Mouse (Mus musculus) cerebellum, adult (tissue): ENCODE data around the gene Ncf1.

ENCODE experiments used
- ATAC-seq: cut with Nextera tagmentation; 2 replicates; pipeline ENCODE4 v1.9.2; 2017; ENCODE audit warnings: mild to moderate bottlenecking, moderate library complexity, mixed read lengths; ENCODE audit not compliant: insufficient number of reproducible peaks, low FRiP score, low TSS enrichment

Gene Ncf1

DNA sequence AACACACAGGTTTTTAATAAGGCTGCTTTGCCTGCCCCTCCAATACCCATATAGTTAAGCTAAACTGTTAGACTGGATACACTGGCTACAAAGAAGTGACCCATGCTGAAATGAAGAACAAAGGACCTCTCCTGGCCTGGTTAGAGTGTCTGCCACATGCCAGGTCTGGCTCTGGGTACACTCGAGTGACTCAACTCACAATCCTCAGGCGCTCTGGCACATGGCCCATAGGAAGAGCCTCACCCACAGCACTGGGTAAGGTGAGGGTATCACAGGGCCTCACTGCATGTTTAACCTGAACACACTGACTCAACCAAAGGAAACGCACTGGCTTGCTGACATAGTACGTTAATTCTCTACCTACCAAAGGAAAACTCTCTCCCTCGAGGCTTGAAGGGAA is 16.7 kb upstream of the Ncf1 start:
- ATAC-seq: no peak

DNA sequence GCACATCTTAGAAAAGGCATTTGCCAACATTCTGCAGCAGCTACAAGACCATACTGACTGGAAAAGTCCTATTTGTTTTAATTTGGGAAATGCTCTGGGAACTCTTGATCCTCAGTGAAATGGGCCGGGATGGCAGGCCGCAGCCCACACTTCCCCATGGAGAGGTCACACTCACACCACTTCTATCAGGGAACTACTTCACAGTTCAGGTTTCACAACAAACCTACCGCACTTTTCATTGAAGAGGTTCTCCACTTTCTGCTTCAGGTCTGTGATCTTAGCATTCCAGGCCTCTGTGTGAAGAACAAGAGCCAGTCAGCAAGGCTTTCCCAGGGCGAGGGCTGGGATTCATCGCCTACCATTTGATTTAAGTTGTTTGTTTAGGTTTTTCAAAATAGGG is 15.5 kb upstream of the Ncf1 start:
- ATAC-seq: no peak

DNA sequence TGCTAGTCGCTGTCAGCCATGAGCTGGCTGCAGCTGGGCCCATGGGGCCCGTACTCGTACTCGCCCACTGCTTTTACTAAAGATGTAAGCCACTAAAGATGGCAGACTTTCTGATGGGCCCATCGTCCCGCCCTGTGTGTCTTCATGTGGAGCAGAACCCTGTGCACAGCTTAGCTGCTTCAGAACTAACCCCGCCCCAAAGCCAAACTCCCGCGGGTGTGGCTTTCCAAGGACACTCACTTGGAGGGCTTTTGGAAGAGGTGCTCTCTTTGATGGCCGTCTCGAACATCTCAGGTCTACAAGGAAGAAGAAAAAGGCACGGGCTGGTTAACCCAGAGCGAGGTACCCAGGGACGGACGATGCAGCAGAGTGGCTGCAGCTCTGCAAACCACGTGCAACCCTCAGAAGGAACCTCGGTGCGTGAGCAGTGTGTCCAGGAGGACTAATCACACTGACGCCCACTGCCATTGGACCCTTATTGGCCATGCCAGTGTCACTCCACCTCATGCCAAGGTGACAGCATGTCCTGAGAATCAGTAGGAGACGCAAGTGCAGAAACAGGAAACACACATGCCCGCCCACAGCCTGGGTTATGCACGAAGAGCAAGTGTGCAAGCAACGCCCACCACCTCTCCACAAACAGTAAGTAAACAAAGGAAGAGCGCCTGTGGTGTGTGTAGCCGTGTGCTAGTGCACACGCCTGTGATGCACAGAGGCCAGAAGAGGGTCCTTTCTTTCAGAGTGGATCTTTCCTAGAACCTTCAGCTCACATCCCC is 14.4 kb upstream of the Ncf1 start:
- no peak for ATAC-seq

DNA sequence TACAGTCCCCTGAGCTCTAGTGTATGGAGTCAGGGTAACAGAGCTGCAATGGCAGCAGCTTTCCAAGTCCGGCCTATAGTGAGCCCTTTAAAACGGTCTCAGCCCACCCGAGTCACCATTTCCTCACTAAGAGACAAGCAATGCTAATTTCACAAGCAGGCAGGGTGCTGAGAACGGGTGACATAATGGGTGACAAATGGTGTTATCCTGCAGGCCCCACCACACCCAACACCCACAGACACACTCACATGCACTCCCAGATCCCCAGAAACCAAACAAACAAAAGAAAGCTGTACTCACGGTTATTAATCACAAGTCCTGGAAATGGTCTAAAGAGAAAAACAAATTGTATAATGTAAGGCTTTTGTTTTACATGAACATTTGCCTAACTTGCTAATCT is 12.4 kb upstream of the Ncf1 start:
- ATAC-seq: no peak

DNA sequence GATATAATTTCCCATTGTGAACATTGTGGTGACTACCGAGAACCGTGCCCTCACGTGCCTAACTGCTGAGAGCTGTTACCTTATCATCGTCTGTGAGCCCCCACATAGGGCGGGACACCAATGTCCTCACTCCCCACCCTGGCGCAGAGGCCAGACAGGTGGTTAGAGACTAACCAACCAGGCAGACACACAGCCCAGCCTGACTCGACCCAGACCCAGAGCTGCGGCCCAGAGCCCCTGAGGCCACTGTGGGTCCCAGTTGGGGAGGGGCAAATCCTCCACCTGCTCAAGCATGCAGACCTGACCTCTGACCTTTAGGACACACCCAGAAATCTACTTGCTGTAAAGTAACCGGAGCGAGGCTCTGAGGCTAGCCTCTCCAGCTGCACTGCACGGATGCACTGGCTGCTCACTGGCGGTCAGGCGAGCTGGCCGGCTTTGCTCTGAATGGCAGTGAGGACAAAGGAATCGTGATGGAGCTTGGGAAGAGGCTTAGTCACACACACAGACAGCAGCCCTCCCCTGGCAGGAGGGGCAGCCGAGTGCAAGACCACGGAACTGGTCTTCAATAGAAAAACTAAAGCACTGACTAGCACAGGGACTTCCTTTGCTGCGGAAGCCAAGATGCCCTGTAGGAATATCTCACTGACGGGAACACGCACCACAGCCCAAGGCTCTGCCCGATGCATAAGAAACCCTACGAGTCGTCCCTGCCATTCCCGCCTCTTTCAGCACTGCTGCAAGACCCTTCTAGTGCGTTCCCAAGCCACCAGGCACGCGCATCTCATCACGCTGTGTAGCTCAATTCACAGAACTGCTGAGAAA is 8.7 kb upstream of the Ncf1 start:
- no peak for ATAC-seq

DNA sequence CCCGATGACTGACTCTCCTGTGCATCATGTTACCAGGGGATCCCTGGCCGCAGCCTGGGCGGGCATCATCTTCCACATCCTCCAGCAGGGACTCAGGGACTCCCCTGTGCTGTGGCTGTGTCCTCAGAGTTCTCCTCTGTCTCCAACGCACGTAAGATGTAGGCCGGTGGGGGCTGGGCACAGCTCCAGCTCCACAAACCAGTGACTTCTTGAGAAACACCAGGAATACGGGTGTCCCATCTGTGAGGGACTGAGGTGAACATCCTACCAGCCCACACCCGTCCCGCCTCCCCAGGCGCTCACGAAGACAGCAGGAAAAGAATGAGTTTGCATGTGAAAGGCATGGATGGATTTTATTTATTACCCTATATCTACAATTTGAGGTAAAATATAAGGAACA is 8.1 kb upstream of the Ncf1 start:
- no peak for ATAC-seq

DNA sequence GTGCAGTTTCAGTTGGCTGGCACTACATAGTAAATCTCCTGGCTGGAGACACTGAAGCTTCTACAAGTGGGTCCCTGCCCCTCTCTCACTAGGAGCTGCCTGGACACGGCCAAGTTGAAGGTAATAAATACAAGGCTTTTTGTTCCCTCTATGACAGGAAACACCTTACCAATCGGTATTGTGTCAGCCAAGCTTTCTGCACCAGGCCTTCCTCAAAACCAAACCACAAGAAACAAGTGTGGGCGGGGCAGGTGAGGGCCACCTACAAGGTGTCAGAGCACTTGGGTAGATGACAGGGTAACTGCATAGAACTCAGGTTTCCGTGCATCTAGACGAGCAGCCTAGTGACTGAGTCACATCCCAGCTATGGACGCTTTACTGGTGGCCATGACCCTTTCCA is 7.4 kb upstream of the Ncf1 start:
- ATAC-seq: no peak

DNA sequence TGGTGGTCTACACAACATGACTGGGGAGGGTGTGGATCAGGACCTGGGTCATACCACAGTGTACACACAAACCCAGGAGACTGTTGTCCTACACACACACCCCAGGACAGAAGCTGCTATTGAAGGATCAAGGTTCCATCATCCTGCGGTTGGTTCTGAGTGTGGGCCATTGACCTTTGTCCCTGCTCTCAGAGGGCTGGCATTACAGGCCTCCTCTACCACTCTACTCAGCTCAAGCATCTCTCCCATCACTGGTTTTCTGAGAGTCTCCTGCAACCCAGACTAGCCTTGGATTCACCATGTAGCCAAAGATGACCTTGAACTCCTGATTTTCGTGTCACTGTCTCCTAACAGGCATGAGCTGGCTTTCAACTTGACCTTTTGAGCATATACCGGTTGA is 6.8 kb upstream of the Ncf1 start:
- no peak for ATAC-seq

DNA sequence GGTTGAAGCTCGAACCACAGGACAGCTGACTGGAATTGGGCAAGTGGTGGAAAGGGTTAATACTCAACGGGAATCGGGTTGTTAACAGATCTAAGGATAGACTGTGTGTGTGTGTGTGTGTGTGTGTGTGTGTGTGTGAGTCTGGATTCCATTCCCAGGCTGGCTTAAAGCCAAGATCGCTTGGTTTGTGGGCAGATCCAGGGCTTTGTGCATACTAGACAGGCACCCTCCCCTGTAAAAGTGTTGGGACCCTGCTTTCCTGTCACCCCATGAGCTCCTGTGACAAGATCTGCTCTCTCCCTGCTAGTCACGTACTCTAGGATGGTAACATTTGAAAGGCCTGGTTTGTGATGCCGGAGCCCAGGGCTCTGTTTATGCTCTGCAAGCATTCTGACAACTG is 5.7 kb upstream of the Ncf1 start:
- ATAC-seq: no peak

DNA sequence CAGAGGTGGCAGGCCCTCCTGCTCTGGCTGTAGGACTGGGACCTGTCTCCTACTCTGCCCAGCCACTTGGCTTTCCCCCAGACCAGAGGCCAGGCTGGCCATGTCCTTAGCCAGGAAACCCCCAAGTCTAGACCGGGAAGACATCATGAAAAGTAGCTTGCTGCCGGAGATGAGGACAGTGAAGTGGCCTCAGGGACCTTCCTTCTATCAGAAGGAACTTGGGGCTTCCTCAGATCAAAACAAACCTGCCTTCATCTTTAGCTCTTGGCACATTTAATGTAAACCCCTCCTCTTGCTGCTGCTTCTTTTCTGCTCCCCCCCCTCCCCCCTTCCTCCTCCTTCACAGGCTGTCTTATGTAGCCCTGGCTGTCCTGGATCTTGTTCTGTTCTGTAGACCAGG is 4.8 kb upstream of the Ncf1 start:
- ATAC-seq: no peak

DNA sequence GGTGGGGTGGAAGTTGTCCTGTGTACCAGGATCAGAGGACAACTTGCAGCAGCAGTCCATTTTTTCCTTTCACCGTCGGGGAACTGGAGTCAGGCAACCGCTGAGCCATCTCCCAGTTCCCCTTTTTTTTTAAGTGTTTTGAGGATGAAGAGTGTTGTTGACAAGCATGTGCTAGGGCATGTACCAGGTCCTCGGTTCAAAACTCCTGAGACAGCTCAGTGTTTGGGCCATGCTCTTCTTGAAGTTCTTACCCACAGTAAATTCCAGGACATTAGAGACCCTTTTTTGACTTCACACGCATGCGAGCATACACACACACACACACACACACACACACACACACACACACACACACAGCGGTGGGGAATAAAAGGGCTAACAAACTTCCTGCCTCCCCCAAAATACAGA is 3.8 kb upstream of the Ncf1 start:
- ATAC-seq: no peak

DNA sequence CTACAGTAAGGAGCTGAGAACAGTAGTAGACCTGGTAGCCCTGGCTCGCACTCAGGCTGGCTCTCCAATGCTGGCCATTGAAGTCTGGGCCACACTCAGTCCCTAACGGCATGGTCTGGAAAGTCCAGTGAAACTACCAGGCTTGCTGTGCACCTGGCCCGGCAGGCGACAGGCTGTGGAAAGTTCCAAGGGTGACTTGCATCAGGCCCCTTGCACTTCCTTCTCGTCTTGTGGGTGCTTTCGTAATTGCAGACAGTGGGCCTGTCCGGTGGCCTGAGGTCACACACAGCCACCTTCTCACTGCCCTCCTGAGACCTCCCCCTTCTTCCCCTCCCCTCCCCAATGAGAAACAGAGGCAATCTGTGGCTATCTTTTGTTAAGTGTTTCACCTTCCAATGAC is 3.1 kb upstream of the Ncf1 start:
- no peak for ATAC-seq

DNA sequence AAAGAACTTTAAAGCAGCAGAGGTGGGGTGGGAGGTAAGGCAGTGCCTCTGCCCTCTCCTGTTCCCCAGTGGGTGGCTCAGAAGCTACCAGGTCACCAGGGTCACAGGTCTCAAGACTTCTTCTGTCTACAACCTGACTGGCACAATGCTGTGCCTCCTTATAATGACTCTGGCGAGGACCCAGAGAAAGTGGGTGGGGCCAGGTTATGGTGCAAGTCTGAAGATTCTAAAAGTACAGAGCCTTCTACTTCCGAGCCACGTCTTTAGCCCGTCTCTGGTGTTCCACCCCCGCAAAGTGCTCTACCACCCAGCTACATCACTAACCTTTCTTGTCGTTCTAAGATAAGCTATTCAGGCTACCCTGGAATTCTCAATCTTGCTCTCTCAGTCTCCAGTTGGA is 2.7 kb upstream of the Ncf1 start:
- no peak for ATAC-seq

DNA sequence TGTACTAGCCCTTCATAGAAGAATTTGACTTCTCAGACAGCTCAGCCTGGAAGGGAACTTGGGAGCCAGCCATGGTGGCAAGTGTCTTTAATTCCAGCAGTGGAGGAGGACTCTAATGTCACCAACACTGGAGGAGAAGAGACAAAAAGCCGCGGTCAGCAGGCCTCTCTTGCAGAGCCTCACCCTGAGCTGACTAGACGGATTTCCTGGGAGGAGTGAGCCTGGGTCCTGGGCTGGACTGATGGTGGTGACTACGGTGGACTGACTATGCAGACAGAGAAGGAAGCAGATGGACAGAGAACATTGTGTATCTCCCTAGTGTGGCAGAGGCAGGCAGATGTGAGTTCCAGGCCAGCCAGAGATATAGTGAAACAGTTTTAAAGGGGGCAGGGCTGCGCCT is 2.0 kb upstream of the Ncf1 start:
- no peak for ATAC-seq

DNA sequence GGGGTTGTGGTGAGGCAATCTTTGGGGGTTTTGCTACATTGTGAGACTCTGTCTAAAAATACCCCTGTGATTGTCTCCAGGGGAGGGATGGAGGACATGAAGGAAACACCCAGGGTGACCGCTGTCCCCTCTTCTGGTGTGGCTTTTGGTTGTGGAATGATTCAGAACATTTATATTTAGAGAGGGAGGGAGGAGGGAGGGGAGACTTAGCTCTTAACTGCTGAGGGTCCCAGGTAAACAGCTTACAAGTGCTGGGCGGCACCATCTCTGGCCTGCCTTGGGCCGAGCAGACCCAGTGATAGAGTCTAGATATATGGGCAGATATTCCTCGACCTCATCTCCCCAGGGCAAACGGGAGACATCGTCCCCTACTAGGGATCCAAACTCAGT is 1.2 kb downstream of the Ncf1 start:
- no peak for ATAC-seq

DNA sequence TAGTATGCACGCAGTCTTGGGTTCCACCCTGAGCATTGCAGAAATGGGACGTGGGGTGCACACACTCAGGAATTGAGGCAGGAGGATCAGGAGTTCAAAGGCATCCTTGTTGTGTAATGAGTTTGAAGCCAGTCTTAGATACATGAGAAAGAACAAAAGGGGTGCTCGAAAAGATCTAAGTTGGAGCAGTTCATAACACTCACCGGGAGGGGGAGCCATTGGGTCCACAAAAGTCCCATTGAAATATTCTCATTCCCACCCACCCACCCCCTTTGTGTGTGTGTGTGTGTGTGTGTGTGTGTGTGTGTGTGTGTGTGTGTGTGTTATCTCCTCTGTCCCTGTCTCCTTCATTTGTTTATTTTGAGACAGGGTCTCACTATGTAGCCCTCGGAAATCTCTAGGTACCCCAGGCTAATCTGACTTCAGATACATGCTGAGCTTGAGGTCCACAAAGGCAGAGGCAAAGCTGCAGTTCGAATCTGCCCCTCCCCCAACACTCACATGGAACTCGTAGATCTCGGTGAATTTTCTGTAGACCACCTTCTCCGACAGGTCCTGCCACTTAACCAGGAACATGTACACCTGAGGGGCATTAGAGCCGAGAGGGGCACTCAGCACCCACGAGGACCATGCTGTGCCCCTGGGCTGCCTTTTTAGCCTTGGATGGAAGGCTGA is 1.7 kb downstream of the Ncf1 start:
- ATAC-seq: no peak

DNA sequence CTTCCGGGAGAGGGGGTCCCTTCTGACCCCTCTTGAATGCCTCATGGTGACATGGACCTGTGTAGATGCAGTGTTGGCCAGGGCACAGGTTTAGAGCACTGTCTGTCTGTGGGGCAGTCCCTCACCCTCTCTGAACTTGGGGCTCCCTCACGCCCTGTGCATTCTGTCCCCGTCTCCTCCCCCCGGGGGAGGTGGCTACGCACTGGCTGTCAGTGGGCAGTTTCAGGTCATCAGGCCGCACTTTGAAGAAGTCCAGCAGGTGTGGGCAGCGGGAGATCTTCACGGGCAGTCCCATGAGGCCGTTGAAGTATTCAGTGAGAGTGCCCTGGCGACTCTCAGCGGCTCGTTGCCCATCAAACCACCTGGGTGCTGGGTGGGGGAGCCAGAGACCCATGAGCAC is 2.5 kb downstream of the Ncf1 start:
- no peak for ATAC-seq

DNA sequence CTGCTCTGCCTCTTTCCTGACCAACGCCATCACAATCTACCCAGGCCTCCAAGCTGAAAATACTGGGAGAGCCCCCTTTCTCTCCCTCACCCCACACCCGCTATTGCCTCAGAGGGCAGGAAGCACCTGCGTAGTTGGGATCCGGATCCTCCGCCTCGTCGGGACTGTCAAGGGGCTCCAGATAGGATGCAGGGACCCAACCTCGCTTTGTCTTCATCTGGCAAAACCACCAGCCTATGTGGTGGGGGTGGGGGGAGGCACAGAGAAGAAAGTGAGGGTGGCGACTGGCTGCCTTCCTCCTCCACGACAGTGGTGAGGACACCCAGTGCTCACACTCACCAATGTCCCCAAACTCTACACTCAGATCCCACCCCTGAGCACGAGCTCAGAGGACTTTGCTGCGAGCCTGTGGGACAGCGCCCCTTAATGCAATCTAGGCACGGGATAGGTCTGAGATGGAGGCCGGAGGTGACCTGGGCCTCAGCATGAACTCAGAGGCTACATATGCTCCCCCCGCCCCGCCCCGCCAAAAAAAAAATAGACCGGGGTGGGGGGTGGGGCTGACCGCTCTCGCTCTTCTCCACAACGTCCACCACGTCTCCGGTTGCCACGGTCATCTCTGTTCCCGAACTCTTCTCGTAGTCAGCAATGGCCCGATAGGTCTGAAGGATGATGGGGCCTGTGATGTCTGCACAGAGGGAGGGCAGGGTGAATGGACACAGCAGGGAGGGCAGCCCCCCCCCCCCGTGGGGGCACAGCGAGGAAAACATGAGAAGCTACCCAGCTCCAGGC is 4.1 kb downstream of the Ncf1 start:
- no peak for ATAC-seq

DNA sequence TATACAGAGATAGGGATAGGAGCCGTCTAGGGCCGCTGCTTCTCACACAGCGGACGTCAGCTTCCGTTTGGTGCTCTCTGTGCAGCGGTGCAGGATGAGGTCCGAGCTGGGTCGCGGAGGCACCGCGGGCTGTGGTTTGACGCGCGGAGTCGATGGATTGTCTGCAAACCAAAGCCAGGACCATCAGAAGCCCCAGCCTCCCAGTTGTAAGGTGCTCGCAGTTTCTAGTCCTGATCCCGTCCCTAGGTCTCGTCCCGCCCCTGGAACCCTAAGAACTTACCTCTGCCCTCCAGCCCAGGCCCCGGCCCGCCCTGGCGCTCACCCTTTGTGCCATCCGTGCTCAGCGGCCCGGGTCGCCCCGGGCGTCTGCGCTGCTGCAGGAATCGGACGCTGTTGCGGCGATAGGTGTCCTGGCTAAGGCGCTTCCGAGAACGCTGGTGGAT is 7.7 kb downstream of the Ncf1 start:
- no peak for ATAC-seq

DNA sequence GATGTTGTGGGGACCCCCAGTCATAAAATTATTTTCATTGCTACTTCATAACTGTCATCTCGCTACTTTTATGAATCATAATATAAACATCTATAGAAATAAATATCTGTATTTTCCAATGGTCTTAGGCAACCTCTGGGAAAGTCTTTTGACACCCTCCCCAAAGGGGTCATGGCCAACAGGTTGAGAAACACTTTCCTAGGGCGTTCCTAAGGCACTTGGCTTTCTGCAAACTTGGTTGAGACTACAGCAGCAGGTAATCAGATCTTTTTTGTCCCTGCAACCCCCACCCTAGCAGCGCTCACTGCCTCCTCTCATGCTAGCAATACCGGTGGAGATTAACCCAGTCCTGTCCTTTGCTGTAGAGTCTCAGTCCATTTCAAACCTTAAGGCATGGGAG is 8.1 kb downstream of the Ncf1 start:
- no peak for ATAC-seq

DNA sequence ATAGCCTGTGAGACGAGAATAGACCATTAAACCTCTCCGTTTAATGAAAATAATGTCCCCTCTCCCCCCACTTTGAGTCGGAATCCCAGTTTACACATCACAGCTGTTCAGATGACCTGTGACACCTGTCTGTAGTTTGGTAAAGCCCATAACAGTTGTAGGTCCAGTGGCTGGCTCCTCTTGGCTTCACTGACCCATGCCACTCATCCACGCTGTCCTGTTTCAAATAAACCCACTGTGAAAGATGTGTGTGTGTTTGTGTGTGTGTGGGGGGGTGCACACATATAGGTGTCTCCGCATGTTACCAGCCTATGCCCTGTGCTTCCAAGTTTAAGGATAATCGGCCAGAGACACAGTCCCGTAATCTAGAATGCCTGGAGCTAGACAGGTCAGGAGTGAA is 11.5 kb downstream of the Ncf1 start:
- ATAC-seq: no peak
